Mouse (Mus musculus) monocyte, adult 5-6 weeks (primary cell): ENCODE measurements at regions not wholly inside any gene's neighbourhood (a gene's known extent, or its start where the extent isn't known, plus 50 kb on each side); places are given as distances from the start of the nearest gene placed in this dataset.

Experiments used
- ATAC-seq: fragments of 153-309, 156-312 bp; replicated peaks from 2 replicates; pipeline ENCODE4 v1.8.0; 2017; ENCODE audit warnings: mild to moderate bottlenecking; ENCODE audit not compliant: low TSS enrichment, insufficient number of reproducible peaks, severe bottlenecking, poor library complexity, low FRiP score

DNA sequence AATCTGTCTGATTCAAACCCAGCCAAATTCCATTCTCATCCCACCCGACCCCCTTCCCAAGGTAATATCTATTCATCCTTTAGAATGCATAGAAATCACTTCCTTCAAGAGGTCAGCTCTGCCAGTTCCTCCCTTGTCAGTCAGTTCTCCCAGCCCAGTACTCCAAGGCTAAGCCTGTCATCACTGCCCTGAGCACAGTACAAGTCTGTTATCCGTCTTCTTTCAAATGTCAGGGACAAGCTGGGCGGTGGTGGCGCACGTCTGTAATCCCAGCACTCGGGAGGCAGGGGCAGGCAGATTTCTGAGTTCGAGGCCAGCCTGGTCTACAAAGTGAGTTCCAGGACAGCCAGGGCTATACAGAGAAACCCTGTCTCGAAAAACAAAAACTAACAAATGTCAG, 75.9 kb upstream of the Tbx3 start:
- no peak for ATAC-seq

- ATAC-seq = no peak
These were observed 74.0 kb upstream of the Tbx3 start for GRCm38 (mm10) chr5:119596295-119596993.

DNA sequence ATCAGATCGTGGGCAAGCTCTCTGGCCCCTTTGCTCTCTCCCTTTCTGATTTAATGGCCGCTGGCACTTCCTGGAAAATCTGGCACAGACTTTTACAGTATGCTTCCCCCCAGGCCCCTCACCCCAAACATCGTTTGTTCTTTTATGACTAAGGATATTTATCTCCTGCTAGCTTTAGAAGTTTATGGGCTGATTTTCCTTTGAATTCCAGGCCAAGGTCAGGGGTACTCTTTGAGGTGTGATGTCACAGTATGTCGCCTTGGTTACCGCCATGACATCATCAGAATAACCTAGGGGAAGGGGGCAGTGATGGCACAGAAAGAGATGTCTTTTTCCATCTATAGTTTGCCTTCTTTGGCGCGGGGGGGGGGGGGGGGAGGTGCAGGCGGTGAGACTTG, 73.5 kb upstream of the Tbx3 start:
- ATAC-seq = no peak

DNA sequence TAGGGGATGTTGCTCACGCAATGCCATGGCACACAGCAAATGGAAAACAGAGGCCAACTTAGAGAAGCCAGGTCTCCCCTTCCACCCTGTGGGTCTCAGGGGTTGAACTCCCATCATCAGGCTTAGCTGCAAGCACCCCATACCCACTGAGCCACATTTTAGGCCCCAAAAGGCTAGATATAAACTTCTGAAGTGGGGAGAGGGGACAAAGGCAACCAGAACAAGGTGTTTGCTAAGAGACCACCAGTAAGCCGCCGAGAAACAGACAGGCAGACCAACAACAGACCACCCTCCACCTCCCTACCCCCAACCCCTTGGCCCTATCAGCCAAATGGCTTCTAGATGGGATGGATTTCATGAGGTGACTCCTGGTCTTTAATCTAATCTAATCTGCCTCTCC, 72.9 kb upstream of the Tbx3 start:
- ATAC-seq = no peak

DNA sequence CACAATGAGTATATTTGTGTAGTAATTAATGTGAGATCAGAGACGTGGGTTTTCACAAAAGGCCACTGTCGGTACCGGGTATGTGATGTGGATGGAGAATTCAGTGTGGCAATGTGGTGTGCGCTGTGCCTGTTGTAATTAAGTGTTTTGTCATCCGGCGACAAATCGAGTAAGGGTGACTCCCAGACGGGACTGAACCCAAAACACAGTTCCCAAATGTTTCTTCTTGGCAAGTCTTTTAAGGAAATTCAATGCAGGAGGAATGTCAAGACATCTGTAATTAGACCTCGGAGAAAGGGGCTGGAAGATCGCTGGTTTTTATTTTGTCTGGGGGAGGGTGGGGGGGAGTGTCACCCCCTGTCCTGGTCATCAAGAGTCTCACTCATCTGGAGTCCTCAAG, 72.3 kb upstream of the Tbx3 start:
- ATAC-seq = no peak

DNA sequence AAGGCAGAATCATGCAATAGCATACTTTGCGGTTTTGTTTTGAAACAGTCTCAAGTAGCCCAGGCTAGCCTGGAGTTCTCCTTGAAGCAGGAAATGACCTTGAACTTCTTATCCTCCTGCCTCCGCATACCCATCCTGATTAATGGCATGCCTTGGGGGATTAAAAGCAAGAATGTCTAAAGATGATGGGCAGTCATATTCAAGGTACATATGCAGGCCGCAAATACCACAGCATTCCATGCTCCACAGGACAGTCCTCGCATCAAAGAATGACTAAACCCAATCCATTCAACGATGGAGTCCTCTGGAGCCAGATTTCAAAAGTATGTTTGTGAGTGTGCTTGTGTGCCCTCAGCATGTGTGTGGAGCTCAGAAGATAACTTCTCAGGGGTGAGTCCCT, 69.1 kb upstream of the Tbx3 start:
- ATAC-seq = no peak

- ATAC-seq = no peak
These were observed 68.5 kb upstream of the Tbx3 start for GRCm38 (mm10) chr5:119602001-119602400.

- ATAC-seq = no peak
These were observed 65.0 kb upstream of the Tbx3 start for GRCm38 (mm10) chr5:119605444-119605843.

DNA sequence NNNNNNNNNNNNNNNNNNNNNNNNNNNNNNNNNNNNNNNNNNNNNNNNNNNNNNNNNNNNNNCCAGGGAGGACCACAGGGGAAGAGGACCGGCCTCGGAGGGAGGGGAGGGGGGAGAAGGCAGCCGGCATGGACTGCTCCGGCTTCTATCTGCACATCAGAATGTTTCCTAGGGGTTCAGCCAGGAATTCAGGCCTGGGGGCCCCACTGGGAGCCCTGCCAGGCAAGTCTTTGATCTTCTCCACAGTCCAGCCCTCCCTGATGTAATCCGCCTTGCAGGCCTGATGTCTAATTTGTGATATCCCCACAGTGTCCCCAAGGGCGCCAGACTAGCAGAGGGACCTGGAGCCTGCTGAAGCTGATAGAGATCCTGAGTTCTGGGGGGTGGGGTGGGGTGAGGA, 57.1 kb upstream of the Tbx3 start:
- no peak for ATAC-seq

DNA sequence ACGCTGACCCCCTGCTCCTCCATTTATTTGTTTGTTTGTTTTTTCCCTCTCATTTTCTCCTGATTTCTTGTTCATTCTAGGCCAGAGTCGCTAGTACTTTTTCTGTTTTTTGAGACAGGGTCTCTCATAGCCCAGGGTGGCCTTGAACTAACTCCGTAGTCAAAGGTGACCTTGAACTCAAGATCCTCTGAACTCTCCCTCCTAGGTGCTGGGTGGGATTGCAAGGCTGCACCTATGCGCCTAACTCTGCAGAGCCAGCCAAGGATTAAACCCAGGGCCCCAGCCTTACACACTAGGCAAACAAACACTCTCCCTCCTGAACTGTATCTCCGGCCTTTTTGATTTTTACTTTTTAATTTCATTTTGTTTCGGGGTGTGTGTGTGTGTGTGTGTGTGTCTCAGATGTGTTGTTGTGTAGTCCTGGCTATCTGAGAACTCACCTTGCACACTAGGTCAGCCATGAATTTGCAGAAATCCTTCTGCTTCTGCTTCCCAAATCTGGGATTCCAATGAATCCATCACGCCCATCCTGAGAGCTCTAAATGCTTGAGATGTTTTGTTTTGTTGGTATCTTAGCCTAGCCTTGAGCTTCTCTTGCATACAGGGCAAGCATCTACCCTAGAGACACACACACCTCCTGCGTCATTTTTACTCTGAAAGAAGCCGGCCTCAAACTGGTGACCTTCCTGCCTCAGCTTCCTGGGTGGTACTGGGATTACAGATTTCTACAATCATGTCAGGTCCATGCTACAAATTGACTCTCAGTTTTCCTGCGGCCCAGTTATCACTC, 56.3 kb upstream of the Tbx3 start:
- ATAC-seq = no peak

GRCm38 (mm10) chr5:119615681-119616080, 54.8 kb upstream of the Tbx3 start:
- no peak for ATAC-seq

- no peak for ATAC-seq
These were observed 52.6 kb upstream of the Tbx3 start for GRCm38 (mm10) chr5:119617856-119618255.

- ATAC-seq = no peak
These were observed 50.6 kb upstream of the Tbx3 start for GRCm38 (mm10) chr5:119619906-119620305.
